Mouse (Mus musculus): ENCODE data around the gene Pfdn4.
A peak's percentile ranks its signal among the peaks of the same experiment; 100 is the strongest.

The Pfdn4 gene

DNA sequence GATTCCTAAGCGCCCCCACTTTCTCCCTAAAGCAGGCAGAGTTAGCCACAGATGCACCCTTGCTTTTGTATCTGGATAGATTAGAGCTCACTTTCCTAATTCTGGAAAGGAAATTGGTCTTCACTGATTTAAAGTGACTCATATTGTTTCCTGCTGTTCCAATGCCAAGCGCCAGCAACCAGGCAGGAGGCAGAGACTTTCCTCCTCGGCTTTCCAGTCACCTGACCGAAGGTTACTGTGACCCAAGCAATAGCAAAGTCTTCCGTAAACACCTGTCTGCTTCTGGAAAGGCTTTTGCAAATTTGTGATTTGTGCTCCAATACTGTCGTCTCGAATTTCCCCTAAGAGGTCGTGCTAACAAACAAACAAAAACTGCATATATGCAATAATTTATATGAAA is 1.8 kb downstream of the Pfdn4 start:
- no peak for DNase-seq (ENCODE audit: low spot score)

DNA sequence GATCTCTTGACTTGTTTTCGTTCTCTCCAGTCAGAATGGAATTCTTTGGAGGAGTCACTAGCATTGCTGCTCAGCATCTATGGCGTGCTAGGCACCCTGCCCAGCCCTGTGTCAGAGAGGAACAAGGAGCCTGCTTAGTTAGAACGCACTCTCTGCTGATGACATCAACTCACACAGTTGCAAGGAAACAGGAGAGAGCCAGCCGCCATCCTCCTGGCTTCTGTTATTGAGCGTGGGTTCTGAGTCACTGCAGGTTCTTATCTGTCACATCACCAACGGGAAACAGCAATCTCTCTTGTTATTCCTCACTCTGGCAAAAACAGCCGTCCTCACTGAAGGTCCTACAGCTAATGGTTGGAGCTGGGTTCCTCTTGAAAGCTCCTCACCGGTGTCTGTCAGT is 7.1 kb downstream of the Pfdn4 start:
- DNase-seq (ENCODE audit: low spot score): no peak

DNA sequence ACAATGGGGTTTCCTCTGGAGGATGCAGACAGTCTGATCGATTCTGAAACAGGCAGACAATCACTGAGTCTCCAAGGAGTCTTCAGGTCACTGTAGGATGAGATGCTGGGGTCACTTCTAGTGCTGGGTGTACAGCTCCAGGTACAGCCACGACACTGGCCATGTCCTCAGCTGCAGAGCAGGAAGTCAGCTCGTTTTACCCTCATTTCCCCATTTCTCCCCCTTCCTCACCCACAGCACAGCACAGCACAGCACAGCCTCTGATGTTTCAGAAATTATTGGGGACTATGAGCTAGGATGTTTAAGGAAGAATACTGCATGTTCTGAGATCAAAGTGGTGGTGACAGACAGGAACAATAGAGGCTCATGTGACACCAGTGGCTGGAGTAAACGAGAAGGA is 7.8 kb downstream of the Pfdn4 start:
- DNase-seq (ENCODE audit: low spot score): no peak

DNA sequence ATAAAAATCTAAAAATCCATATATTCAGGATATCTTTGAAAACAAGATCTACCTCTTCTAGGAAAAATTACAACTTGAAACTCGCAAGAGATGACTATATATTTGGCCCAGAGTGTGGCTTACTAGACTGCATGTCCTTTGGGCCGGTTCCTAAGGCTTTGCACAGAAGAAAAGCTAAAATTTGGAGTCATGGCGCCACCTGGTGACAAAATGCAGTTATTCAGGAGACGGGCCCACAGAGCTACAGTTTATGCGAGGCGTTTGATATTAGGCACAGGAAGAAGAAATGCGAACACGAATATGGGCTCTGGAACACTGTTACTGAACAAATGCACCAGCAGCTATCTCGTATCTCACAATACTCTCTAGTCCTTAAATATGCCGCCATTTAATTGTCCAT is 11.5 kb downstream of the Pfdn4 start:
- DNase-seq (ENCODE audit: low spot score): peak; percentile 86

DNA sequence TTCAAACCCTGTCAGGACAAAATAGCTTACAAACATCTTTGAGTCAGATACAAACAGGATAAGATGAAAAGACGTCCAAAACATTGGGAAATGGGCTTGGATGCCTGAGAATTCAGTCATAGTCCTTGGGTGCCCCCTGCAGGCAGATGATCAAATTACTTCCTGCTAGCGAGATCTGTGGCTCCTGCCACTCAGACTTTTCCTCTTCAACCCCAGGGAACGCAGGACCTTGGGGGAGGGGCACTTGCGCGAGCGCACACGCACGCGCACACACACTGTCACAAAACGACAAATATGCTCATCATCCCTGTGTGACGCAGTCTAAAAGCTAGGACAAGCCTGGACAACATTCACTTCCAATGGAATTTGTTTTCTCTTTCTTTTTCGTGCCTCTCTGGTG is 12.6 kb downstream of the Pfdn4 start:
- peak; percentile 93 for DNase-seq (ENCODE audit: low spot score)

DNA sequence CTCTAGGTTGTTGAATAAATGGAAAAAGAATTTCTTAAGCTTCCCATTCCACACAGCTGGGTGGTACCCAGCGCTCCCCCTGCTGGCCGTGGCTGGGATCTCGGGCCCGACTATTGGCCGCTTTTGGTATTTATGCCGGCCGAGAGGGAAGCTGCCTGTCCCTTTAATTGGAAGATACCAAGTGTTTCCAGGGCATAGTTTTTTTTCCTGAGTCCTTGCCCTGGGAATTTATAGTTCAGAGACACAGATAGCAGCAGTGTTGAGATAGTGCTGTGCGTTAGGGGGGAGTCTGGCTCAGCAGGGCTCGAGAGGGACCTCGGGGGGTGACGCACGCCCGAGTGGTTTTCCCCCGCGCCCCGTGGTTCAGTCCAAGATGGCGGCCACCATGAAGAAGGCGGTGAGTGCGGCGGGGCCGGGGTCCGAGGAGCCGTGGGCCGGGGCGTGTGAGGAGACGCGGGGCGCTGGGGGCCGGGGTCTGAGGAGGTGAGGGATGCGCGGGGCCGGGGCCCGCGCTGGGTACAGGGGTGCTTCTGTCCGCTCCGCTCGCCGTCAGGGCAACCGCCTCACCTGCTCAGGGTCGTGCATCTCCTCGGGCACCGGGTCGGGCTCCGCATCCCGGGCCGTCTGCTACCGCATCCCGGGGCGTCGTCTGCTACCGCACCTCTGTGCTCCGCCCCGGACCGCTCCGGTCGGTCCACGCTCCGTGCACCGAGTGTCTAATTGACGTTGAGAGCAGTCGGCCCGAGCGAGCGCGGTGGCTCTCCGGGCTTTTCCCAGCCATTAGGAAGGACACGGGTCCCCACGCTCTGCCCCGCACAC is 15.1 kb downstream of the Pfdn4 start:
- peak; percentile 96 for DNase-seq (ENCODE audit: low spot score)

DNA sequence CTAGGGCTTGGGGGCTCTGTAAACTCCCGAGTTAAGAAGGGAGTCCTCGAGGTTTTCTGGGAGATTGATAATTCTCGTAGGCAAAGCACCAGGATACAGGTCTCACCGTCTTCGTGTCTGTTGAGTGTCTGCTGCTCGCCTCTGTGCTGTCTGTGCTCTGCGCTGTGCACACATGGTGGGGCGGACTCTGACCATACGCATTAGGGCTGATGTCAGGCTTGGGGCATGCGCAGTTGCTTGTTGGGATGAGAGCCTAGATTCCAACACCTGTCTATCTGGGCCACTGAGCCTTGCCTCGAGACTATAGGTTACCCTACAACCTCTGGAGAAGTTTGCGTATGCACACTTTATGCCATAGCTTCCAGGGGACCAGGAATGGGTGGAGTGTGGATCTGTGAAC is 17.5 kb downstream of the Pfdn4 start:
- DNase-seq (ENCODE audit: low spot score): no peak

DNA sequence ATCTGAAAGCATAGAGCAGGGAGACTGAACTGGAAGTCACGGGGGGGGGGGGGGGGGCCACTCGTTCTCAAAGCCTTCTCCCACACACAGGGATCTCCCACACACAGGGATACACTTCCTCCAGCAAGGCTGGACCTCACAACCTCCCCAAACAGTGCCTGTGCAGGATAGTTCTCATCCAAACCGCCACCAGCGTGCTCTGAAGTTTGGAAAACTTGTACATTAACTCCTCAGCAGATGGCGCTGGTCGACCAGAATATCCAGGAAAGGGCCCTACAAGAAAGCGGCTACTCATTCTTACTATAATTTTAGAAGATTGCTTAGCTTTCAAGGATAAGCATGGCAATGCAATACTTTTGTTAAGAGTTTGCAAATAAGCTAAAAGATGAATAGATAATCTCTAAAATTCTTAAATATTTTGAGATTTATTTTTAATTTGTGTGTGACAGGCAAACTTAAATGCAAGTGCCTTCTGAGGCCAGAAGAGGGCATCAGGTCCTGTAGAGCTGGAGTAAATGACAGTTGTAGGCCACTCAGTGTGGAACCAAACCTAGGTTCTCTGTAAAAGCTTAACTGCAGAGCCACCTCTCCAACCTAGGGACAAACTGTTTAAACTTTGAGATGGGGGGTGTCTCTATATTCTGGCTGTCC is 24.2 kb downstream of the Pfdn4 start:
- peak; percentile 78 for DNase-seq (ENCODE audit: low spot score)

DNA sequence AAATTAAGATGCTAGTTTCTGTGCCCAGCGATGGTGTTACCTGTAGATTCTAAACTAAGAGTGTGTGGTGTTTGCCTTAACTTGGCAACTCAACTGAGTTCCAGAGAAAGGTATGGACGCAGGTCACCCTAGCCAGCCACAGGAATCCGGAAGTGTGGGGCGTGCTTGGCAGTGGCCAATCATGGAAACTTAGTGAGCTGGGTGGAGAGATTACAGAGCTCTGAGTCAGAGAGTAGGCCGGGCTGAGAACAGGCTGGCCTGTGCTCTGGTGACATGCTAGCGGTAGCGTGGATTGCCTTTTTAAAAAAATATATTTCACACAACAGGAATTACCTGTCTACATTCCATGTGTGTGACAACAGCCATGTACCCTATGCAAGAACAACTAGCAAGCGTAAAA is 30.3 kb downstream of the Pfdn4 start:
- no peak for DNase-seq (ENCODE audit: low spot score)

DNA sequence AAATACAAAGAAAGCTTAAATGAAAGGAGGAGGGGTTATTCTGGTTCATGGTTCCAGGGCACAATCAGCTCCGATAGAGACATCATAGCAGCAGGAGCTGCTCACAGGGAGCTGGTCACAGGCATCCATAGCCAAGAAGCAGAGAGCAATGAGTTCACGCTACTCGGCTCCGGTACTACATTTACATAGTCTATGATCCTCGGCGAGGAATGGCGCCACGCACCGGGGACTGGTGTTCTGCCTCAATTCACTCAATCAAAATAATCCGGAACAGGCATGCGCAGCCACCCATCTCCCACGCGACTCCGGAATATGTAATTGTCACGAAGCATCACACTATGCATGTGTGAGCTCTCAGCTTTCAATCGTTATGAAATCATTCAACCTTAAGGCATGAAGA is 31.8 kb downstream of the Pfdn4 start:
- DNase-seq (ENCODE audit: low spot score): no peak

DNA sequence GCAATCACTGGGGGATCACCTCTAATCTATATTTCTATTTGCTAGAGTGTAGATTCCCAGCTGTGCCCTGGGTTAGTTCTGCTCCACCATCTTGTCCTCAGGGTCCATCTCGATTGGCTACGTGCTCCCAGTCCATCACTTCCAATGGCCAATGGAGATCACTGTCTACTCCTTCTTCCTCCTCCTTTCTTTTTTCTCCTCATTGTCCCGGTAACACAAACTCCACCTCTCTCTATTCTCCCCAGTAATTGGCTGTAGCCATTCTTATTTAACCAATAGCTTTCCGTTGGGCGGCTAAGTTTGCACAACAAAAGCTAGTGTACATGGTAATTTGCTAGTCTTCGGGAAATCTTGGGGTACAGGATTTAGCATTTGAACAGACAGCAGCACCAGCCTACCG is 33.5 kb downstream of the Pfdn4 start:
- DNase-seq (ENCODE audit: low spot score): no peak

DNA sequence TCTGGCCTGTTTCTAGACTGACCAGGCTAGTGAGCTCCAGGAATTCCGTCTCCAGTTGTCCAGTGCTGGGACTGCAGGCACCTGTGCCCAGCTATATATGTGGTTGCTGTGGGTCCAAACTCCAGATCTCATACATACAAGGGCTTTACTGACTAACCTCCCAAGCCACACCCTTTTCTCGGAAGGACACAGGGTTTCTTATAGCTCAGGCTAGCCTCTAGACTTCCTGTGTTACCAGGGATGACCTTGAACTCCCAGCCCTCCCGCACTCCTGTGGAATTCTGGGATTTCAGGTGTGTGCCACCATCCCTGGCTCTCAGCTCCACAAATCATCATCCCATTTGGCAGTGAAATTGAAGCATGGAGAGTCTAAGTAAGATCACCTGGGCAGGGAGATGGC is 34.0 kb downstream of the Pfdn4 start:
- DNase-seq (ENCODE audit: low spot score): no peak

DNA sequence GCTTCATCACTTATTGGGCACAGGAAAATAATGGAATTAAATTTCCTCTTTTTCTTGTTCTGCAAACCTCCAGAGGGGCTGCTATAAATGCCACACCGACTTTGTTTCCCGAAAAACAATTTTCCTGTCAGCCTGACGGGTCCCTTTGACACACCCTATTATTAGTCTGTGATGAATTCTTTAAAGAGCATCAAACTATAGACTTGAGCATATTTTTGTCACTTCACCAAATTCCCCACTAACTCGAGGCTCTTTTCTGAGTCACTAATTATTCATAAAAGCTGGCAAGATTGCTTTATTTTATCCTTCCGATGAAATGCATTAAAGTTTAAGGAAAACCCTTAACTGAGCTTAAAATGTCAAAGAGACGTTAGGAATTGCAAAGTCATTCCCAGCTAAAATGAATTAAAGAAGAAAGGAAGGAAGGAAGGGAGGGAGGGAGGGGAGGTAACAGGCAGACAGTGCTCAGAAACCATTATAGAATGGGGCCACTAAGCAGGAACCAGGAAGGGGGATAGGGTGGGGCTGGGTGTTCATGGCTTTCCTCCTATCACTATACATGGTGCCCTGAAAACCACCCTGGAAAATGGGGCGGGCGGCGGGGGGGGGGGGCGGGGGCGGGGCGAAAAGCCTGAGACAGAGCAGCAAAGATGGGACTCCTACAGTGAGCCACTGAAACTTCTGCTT is 38.0 kb downstream of the Pfdn4 start:
- DNase-seq (ENCODE audit: low spot score): no peak

DNA sequence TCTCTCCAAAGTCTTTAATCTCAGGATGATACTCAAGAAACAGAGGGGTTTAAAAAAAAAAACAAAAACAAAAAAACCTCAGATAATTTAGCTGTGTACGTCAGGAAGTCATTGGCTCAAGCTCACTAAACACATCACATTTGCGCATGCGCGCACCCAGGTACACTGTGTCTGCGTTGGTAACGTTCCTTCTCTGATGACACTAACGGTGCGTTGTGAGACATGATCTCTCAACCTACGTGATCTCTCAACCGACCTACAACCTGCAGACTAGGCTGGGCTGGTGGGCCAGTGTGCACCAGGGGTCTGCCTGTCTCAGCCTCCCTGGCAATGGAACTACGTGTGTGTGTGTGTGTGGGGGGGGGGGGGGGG is 38.6 kb downstream of the Pfdn4 start:
- no peak for DNase-seq (ENCODE audit: low spot score)

DNA sequence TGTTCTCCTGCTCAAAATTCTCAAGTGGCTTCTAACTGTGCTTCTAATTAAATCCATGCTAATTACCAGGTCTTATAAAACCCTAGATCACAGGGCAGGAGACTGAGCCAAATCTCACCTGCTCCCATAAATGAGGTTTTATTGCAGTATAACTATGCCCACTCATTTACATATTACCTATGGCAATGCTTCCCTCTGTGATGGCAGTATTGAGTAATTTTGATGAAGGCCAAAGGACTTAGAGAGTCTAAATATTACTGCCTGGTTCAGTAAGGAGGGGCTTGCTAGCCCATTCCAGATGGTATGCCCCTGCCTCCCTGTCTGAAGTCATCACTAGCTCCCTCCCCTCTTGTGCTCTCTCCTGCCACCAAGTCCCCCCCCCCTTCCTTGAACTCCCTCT is 39.6 kb downstream of the Pfdn4 start:
- DNase-seq (ENCODE audit: low spot score): no peak

DNA sequence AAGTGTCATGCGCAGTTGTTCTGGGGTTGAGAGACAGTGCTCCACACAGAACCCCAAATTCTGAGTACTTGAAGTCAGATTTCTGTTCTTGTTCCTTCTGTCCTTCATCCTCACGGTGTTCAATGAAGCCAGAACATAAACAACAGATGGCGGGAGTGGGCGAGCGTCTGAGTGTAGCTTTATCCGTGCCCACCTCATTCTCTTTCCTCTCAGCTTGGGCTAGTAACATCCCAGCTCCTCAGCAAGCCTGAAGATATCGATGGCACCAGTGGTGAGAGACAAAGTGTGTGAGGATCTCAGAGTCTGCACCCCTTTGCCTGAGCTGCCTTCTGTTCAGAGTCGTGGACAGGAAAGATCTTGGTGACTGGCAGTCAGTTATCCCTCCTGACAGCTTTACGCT is 43.0 kb downstream of the Pfdn4 start:
- no peak for DNase-seq (ENCODE audit: low spot score)

DNA sequence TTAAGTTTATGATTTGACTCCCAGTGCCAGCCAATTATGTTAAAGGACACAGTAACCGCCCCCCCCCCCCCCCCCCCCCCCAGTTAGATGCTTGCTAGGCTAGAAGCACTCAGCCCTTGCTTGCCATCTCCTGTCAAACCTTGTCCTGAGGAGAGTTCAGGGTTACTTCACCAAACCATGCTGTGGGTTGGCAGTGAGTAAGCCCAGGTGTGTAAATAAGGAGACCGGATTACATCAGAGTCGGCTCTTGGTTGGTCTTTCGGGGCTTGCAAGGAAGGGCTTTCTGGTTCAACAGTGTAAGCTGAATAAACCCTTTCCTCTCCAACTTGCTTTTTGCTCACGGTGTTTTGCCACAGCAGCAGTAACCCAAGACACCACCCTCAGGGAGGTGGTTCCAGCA is 47.4 kb downstream of the Pfdn4 start:
- DNase-seq (ENCODE audit: low spot score): no peak

DNA sequence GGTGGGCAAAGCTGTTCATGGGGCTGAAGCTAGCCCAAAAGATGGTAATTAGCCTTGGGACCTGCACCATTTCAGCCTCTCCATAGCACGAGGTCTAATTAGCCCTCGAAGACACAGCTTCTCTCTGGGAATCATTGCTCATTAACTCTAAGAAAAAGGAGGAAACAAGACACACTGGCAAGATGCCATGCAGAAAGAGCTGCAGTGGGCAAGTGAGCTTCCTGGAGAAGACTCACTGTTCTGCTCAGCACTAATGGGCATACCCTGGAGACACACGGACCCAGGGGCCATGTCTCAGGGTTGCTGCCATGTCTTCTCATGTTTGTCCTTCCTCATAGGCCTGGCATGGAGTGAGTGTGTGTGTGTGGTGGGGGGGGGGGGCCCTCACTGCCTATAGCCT is 47.9 kb downstream of the Pfdn4 start:
- no peak for DNase-seq (ENCODE audit: low spot score)

DNA sequence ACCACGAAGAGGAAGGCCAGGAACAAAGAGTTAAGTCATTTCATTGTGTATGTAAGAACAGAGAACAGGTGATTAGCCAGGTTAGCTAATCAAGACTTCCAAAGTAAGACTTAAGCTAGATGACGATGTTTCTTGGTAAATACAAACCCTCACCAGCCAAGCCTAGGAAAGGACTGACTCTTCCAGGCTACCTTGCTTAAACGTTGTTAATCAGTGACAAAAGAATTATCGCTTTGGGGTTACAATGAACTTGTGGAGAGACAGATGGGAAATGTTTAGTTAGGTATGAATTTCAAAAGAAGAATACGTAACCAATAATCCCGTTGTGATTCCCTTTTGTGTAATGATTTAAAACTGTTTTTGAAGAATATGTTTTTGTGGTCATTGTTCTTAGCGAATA is 48.7 kb downstream of the Pfdn4 start:
- DNase-seq (ENCODE audit: low spot score): no peak

DNA sequence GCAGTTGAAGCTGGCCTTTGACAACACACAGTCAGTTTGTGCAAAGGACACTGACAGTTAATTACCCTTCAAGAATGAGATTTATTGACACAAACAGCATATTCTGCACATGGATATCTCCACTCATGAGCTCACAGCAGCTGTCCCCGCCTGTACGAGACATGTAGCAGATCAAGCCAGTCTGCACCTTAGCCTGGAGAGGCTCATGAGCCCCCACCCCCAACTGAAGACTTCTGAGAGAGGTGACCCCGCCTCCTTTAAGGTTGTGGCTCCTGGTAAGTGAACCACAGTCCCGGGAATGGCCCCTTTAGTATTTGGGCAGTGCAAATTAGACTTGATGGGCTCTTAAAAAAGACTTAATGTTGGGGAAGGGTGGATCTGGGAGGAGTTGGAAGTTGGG is 49.5 kb downstream of the Pfdn4 start:
- no peak for DNase-seq (ENCODE audit: low spot score)

DNA sequence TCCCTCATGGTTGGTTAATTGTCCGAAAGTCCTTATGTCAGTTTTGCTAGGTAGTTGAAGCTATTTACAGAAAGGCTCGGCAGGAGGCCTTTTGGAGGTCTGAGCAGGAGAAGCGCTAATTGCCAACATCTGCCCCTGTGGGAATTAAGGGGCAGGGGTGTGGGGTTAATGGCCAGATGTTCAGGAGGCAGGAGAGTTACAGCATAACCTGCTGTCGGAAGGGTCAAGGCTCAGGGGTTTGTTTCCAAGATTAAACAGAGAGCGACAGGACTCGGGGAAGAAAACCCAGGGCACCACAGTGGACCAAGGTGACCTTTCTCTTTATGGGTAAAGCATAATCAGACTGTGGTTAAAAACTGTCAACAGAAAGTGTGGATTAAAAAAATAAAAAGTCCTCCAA is 51.3 kb downstream of the Pfdn4 start:
- no peak for DNase-seq (ENCODE audit: low spot score)

DNA sequence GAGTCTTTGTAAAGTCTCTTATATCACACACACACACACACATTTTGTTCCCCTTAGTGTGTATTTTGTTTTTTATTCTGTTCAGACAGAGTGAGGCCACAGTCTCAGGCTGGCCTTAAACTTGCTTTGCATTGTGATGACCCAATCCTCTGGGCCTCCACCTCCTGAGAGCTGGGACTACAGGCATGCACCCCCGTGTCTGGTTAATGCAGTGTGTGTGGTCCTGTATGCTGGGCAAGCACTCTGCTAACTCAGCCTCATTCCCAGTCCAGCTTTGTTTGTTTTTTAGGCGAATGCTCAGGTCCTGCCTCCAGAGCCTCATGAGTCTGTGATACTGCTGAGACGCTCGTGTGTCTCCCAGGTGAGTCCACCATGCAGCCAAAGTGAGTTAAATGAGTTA is 51.8 kb downstream of the Pfdn4 start:
- no peak for DNase-seq (ENCODE audit: low spot score)

DNA sequence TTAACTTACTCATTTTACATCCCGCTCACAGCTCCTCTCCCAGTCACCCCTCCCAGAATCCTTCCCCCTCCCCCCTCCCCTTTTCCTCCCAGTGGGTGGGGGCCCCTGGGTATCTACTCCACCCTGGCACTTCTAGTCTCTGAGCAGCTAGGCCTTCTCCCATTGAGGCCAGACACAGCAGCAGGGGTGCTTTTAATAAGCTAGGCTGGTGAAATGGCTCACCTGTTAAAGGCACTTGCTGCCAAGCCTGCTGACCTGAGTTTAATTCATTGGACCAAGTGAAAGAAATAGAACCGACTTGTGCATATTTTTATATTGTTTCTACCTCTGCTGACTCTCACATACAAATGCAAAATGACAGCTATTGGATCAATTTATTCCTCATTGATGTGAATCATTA is 52.9 kb downstream of the Pfdn4 start:
- no peak for DNase-seq (ENCODE audit: low spot score)

DNA sequence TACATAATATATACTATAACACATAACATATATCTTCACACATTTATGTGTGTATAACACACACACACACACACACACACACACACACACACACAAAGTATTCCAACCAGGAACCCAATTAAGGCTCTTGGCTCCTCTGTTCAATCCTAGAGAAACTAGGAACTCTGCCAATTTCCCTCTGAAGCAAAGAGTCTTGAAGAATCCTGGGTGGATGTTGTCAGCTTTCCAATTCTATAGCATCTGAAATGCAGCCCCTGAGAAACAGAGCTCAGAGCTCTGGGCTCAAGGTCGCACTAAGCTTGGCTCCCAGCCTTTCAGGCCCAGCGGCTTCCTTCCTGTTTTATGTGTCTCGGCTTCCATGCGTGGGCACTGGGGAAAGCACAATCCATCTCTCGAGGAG is 54.0 kb downstream of the Pfdn4 start:
- no peak for DNase-seq (ENCODE audit: low spot score)
